Mouse (Mus musculus) limb, embryonic 12.5 days (tissue): ENCODE results near the gene Ociad2. TPM values are rescaled to one million over a fixed set of nuclear protein-coding genes. Genes with fewer than 3 reads are reported as not detected.
"Not testable (repeated sequence)": the region's sequence is repeated elsewhere in the genome, so short reads cannot be mapped to it uniquely, and the experiment has no call there.

Experiments
- ATAC-seq: fragments of 200-750 bp; cut with Nextera tagmentation; 2 replicates; pipeline ENCODE4 v1.8.0; 2017; ENCODE audit warnings: low read depth, moderate TSS enrichment; ENCODE audit not compliant: insufficient number of reproducible peaks, insufficient read depth, low FRiP score, low TSS enrichment
- H3K27ac ChIP-seq: fragments of 300-500 bp; sonication (generic); 2 replicates; pipeline ENCODE4 v1.5.1; 2016; ENCODE audit warnings: mild to moderate bottlenecking, moderate library complexity
- H3K27me3 ChIP-seq: fragments of 300-500 bp; sonication (generic); 2 replicates; pipeline ENCODE4 v1.6.1; 2016; ENCODE audit warnings: mild to moderate bottlenecking, moderate library complexity
- H3K36me3 ChIP-seq: fragments of 300-500 bp; sonication (generic); 2 replicates; pipeline ENCODE4 v1.6.1; 2016; ENCODE audit warnings: mild to moderate bottlenecking, moderate library complexity
- H3K4me1 ChIP-seq: fragments of 300-500 bp; sonication (generic); replicated peaks from 2 replicates; pipeline ENCODE4 v1.6.1; 2016
- H3K4me2 ChIP-seq: fragments of 300-500 bp; sonication (generic); 2 replicates; pipeline ENCODE4 v1.6.1; 2016; ENCODE audit warnings: mild to moderate bottlenecking, moderate library complexity
- H3K4me3 ChIP-seq: fragments of 300-500 bp; sonication (generic); replicated peaks from 2 replicates; pipeline ENCODE4 v1.5.1; 2016; ENCODE audit warnings: mild to moderate bottlenecking
- H3K9ac ChIP-seq: fragments of 300-500 bp; sonication (generic); replicated peaks from 2 replicates; pipeline ENCODE4 v1.6.1; 2016; ENCODE audit warnings: mild to moderate bottlenecking, moderate library complexity
- H3K9me3 ChIP-seq: fragments of 300-500 bp; sonication (generic); 2 replicates; pipeline ENCODE4 v1.6.1; 2016; ENCODE audit warnings: mild to moderate bottlenecking, moderate library complexity
- WGBS: fragments of 180-500 bp; shearing (Covaris S2); methylation state at CpG from one replicate; pipeline ENCODE4 v1.1.7; 2016; 5-methylcytosine and 5-hydroxymethylcytosine counted together
- polyA plus RNA-seq: library from polyadenylated mRNA; unstranded; fragments of >200 nt; fragmentation: Nextera tagmentation; extraction: Ambion mirVana; gene quantifications from 2 replicates; pipeline ENCODE4 v1.2.1, GENCODE M21; 2016

Gene Ociad2
- polyA plus RNA-seq, 1 experiment from 2014 or later = 9.4 TPM

GRCm38 (mm10) chr5:73331002-73331401 is 9.8 kb downstream of the Ociad2 start:
- H3K36me3 ChIP-seq = no peaks in the 10 kb centered on the region
- ATAC-seq = no peak
- H3K4me3 ChIP-seq = no peak overlapping the region
- H3K4me1 ChIP-seq = peaks cover 6% of the 10 kb centered on the region
- H3K9ac ChIP-seq = 0 out of 2 replicates have a peak overlapping the region, but pooled peaks have one; percentile 12
- 11% methylated on average over 4 of the region's 4 CpGs for WGBS
- no peaks in the 10 kb centered on the region for H3K9me3 ChIP-seq
- no peak overlapping the region for H3K4me2 ChIP-seq
- H3K27me3 ChIP-seq = no peaks in the 10 kb centered on the region
- H3K27ac ChIP-seq = no peak overlapping the region

GRCm38 (mm10) chr5:73324526-73325170 is 16.2 kb downstream of the Ociad2 start:
- no peaks in the 10 kb centered on the region for H3K4me1 ChIP-seq
- H3K36me3 ChIP-seq = peaks cover 5% of the 10 kb centered on the region; the same call in 1 of the 2 replicates
- no peak overlapping the region for H3K9ac ChIP-seq
- H3K27me3 ChIP-seq = no peaks in the 10 kb centered on the region
- no peak overlapping the region for H3K4me3 ChIP-seq
- no peak overlapping the region for H3K4me2 ChIP-seq
- no peak for ATAC-seq
- H3K9me3 ChIP-seq = no peaks in the 10 kb centered on the region
- 76% methylated on average over 8 of the region's 8 CpGs for WGBS
- no peak overlapping the region for H3K27ac ChIP-seq

GRCm38 (mm10) chr5:73323602-73324001 is 17.2 kb downstream of the Ociad2 start:
- Histone ChIP-seq H3K4me3 (no peak overlapping the region), H3K4me2 (no peak overlapping the region), H3K4me1 (no peaks in the 10 kb centered on the region), H3K27me3 (no peaks in the 10 kb centered on the region), H3K27ac (no peak overlapping the region), H3K36me3 (peaks cover 5% of the 10 kb centered on the region; the same call in 1 of the 2 replicates), H3K9ac (no peak overlapping the region), H3K9me3 (no peaks in the 10 kb centered on the region)
- no peak for ATAC-seq
- 68% methylated on average over 5 of the region's 5 CpGs for WGBS

- ATAC-seq, H3K27ac ChIP-seq, H3K27me3 ChIP-seq, H3K9ac ChIP-seq, H3K9me3 ChIP-seq, H3K4me1 ChIP-seq, H3K4me2 ChIP-seq, H3K36me3 ChIP-seq, H3K4me3 ChIP-seq: not testable (repeated sequence)
- 92% methylated on average over 1 of the region's 1 CpGs for WGBS
Measured at GRCm38 (mm10) chr5:73322684-73323083, 18.1 kb downstream of the Ociad2 start.

GRCm38 (mm10) chr5:73319306-73319705 is 21.5 kb downstream of the Ociad2 start:
- Histone ChIP-seq H3K9me3 (no peaks in the 10 kb centered on the region), H3K9ac (no peak overlapping the region), H3K27ac (no peak overlapping the region), H3K36me3 (peaks cover 41% of the 10 kb centered on the region), H3K4me3 (no peak overlapping the region), H3K27me3 (no peaks in the 10 kb centered on the region), H3K4me2 (no peak overlapping the region), H3K4me1 (no peaks in the 10 kb centered on the region)
- ATAC-seq = no peak
- 93% methylated on average over 5 of the region's 5 CpGs for WGBS

DNA sequence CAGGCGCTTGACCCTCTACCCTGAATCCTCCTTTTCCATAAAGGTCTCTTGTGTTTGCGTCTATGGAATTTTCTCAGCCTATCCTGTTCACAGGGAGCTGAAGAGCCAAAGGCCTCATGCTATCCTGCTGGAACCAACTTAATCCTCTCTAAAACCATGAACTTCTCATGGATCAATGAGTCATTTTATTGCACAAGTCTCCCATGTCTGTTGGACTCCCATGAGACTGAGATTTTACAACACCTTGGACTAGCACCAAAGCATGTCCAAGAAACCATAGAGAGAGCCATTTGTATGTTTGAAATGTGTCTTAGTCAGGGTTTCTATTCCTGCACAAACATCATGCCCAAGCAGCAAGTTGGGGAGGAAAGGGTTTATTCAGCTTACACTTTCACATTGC is 26.2 kb downstream of the Ociad2 start:
- no peak overlapping the region for H3K4me3 ChIP-seq
- no peak overlapping the region for H3K9ac ChIP-seq
- no peaks in the 10 kb centered on the region for H3K27me3 ChIP-seq
- peaks cover 75% of the 10 kb centered on the region for H3K36me3 ChIP-seq
- WGBS = 90% methylated on average over 2 of the region's 2 CpGs
- no peaks in the 10 kb centered on the region for H3K9me3 ChIP-seq
- H3K4me1 ChIP-seq = 0 out of 2 replicates have a peak, but pooled peaks cover 3% of the 10 kb centered on the region
- no peak overlapping the region for H3K27ac ChIP-seq
- ATAC-seq = no peak
- no peak overlapping the region for H3K4me2 ChIP-seq

DNA sequence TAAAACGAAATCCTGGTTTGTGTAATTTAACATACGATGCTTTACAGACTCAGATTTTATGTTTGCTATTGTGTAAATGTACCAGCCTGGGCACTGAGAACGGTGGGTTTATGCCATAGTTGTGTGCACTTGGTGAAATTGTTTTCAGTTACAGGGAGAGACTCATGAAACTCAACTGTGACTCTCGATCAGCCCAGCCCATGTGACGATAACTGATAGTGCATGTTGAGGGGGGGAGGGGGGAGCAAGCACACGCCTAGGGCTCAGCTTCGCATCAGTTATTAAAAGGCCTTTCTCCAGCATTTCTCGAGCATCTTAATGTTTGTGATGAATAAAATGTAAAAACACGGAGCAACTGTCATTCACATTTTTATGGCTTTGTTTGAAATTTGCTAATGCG is 27.2 kb downstream of the Ociad2 start:
- WGBS = 94% methylated on average over 10 of the region's 10 CpGs
- peaks cover 82% of the 10 kb centered on the region for H3K36me3 ChIP-seq
- H3K4me3 ChIP-seq = no peak overlapping the region
- no peak overlapping the region for H3K4me2 ChIP-seq
- H3K9me3 ChIP-seq = no peaks in the 10 kb centered on the region
- 0 out of 2 replicates have a peak, but pooled peaks cover 3% of the 10 kb centered on the region for H3K4me1 ChIP-seq
- no peak overlapping the region for H3K9ac ChIP-seq
- no peaks in the 10 kb centered on the region for H3K27me3 ChIP-seq
- H3K27ac ChIP-seq = no peak overlapping the region
- ATAC-seq = no peak

DNA sequence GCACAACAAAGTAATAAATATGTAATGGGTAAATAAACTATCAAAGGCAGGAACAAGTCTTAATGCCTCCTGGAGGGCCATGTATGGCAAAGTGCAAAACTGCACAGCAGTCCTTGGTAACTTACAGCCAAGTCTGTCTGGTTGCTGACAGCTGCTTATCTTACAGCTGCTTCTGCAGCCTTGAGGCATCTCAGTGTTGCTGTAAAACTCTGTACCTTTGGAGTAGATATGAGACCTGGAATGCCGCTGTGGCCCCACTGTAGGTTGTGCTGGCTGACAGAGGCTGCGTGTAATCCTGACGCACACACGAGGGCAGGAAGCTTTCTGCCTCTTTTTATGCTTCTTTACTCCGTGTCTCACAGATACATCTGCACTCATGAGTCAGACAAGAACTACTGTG is 29.4 kb downstream of the Ociad2 start:
- Histone ChIP-seq H3K27ac (no peak overlapping the region), H3K9me3 (no peaks in the 10 kb centered on the region), H3K4me3 (no peak overlapping the region), H3K27me3 (no peaks in the 10 kb centered on the region), H3K4me1 (0 out of 2 replicates have a peak, but pooled peaks cover 3% of the 10 kb centered on the region), H3K4me2 (no peak overlapping the region), H3K9ac (no peak overlapping the region), H3K36me3 (peaks cover 89% of the 10 kb centered on the region)
- 94% methylated on average over 5 of the region's 5 CpGs for WGBS
- no peak for ATAC-seq

DNA sequence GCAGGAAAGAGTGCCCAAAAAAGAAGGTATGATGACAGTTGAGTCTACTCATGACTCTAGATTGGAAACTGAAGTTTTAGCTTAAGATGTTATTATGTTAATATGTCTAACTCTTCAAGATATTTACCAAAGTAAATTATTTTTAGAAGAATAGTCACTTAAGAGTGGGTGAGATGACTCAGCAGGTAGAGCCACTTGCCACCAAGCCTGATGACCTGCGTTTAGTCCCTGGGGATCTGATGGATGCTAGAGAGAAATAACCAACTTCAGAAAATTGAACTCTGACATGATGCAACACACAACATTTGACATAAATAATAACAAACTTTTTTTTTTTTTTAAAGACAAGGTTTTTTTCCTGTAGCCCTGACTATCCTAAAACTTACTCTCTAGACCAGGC is 30.4 kb downstream of the Ociad2 start:
- 0 out of 2 replicates have a peak, but pooled peaks cover 3% of the 10 kb centered on the region for H3K4me1 ChIP-seq
- H3K27me3 ChIP-seq = no peaks in the 10 kb centered on the region
- ATAC-seq = no peak
- no peak overlapping the region for H3K27ac ChIP-seq
- H3K9ac ChIP-seq = no peak overlapping the region
- no peak overlapping the region for H3K4me2 ChIP-seq
- H3K4me3 ChIP-seq = no peak overlapping the region
- 92% methylated on average over 1 of the region's 1 CpGs for WGBS
- H3K9me3 ChIP-seq = no peaks in the 10 kb centered on the region
- H3K36me3 ChIP-seq = peaks cover 88% of the 10 kb centered on the region

DNA sequence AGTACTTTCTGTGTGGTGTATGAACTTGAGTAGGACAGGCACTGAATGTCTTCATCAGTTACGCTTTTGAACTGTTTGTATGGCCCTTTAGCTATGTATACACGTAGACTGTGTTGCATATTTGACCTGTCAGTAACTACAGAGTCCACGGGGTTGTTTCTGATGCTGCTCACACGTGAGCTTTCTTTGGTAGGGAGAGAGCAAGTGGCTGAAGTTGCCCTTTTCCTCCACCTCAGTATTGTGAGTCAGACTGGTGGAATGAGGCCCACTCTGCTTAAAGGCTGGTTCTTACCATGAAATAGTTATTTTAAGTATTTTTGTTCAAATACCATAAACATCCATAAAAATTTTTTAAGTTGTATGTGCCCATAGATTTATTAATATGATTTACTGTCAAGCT is 31.3 kb downstream of the Ociad2 start:
- no peak overlapping the region for H3K27ac ChIP-seq
- no peak overlapping the region for H3K4me2 ChIP-seq
- WGBS = 82% methylated on average over 4 of the region's 4 CpGs
- H3K4me3 ChIP-seq = no peak overlapping the region
- no peak for ATAC-seq
- no peak overlapping the region for H3K9ac ChIP-seq
- no peaks in the 10 kb centered on the region for H3K27me3 ChIP-seq
- peaks cover 88% of the 10 kb centered on the region for H3K36me3 ChIP-seq
- H3K4me1 ChIP-seq = 0 out of 2 replicates have a peak, but pooled peaks cover 3% of the 10 kb centered on the region
- H3K9me3 ChIP-seq = no peaks in the 10 kb centered on the region

DNA sequence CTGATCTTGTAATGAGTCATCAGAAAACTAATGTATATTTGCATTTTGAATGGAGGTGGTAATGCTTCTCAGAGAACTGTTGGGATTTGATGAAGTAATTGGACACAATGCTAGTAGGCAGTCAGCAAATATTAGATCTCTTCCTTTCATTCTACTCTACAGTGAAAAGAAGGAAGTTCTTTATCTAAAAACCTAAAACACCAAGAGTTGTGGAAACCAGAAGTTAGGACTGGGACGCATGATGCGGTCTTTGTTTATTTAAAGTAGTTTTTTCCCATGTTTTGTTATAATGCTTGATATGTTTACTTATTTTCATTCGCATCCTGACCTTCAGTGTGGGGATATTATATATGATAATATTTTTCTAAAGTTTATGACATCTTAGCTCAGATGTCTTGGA is 33.5 kb downstream of the Ociad2 start:
- Histone ChIP-seq H3K27me3 (no peaks in the 10 kb centered on the region), H3K9ac (no peak overlapping the region), H3K9me3 (no peaks in the 10 kb centered on the region), H3K27ac (no peak overlapping the region), H3K36me3 (peaks cover 82% of the 10 kb centered on the region), H3K4me3 (no peak overlapping the region), H3K4me2 (no peak overlapping the region), H3K4me1 (0 out of 2 replicates have a peak, but pooled peaks cover 3% of the 10 kb centered on the region)
- no peak for ATAC-seq
- over 99% methylated on average over 3 of the region's 3 CpGs for WGBS

- Histone ChIP-seq H3K4me3 (no peak overlapping the region), H3K4me1 (0 out of 2 replicates have a peak, but pooled peaks cover 2% of the 10 kb centered on the region), H3K27me3 (no peaks in the 10 kb centered on the region), H3K27ac (no peak overlapping the region), H3K36me3 (peaks cover 86% of the 10 kb centered on the region), H3K4me2 (no peak overlapping the region), H3K9me3 (no peaks in the 10 kb centered on the region), H3K9ac (no peak overlapping the region)
- ATAC-seq = no peak
- 93% methylated on average over 6 of the region's 6 CpGs for WGBS
Measured at GRCm38 (mm10) chr5:73306486-73306885, 34.3 kb downstream of the Ociad2 start.
